Mouse (Mus musculus) neutrophil, adult 59 days (primary cell): Measurements from ENCODE around the gene Camk2n2. TPM values are rescaled to one million over a fixed set of nuclear protein-coding genes. Genes with fewer than 3 reads are reported as not detected.

Source experiments
- total RNA-seq, 2 experiments: library from RNA; stranded (reverse); gene quantifications; 1 replicate in 1 of 2; 2 replicates in 1 of 2; pipeline ENCODE4 v1.2.4; 2023

The Camk2n2 gene
- under 1 TPM; 0.64 to 0.68 TPM for total RNA-seq

DNA sequence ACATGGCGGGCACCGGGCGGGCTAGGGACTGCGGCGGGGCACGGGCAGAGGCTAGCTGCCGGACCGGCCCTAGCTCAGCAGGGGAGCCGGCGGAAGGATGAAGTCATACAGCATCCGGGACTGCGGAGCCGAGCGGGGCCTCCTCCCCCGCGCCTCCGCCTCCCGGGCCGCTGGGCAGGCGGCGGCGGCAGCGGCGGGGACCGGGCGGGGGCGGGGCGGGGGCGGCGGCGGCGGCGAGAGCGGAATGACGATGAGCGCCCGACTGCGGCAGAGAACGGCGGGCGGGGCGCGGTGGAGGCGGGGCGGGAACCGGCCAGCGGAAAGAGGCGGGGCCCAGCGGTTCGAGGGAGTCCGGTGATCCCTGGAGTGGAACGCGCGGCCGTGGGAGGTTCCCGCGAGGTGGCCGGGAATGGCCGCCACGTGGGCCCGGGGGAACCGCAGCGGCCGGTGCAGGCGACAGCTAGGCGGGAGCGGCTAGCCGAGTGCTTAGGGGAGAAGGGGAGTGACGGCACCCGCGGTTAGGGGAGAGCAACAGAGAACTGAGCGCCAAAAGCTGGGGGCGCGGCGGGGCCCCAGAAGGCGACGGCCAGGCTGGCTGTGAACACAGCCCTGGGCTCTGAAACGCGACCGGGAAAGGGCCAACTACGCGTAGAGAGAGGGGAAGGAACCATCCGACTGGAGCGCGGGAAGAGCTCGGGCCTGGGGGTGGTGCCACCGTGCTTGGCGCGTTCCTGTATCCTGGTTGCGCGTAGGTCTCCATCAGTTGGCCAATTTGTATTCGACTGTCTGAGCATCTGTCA is at the start of gene Camk2n2:
Gene Camk2n2, minus strand, starts transcription at position 97 of the 800 bp plus-strand sequence.

DNA sequence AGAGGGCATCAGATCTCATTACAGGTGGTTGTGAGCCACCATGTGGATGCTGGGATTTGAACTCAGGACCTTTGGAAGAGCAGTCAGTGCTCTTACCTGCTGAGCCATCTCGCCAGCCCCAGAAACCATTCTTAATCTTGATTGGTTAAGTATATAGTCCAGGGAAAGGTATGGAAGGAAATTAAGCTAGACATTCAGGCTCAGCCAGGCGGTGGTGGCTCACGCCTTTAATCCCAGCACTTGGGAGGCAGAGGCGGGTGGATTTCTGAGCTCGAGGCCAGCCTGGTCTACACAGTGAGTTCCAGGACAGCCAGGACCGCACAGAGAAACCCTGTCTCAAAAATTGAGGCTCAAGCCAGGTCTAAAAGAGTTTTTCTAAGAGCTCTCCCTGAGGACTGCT is 46.9 kb upstream of the Camk2n2 start, which contains the start of gene Eif4g1:
Gene Eif4g1, plus strand, starts transcription at position 301 of the 400 bp plus-strand sequence.

DNA sequence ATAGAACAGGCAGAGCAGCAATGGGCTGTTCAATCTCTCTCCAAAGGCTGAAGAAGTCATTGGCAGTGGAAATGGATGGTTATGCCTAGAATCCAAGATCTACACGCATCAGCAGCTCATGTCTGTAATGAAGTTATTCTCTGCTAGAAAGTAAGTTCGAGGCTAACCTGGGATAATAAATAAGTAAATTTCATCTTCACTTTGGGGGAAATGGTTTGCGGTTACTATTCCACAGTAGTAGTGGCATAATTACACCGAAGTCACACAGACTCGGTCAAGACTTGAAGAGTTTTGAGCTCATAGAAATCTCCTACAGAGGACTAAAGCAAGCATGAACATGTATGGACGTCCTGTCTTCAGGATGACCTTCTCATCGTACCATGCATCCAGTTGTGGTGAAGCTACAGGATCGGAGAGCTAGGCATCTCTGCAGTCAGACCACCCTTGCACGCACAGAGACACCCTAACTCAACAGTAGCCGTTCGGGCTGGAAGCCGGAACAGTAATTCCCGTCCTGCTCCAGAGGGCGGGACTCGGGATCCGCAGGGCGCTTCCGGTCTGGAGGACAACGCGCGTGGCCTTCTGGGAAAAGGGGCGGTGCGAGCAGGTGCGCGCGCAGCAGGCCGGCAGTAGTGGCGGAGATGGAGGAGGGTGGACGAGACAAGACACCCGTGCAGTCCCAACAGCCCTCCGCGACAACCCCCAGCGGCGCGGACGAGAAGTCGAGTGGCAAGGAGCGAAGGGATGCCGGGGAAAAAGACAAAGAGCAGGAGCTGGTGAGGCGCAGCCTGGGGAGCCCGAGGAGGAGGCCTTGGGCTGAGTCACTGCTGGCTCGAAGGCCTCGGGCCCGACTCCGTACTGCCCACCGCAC is 30.2 kb upstream of the Camk2n2 start, which contains the start of gene Psmd2:
Gene Psmd2, plus strand, starts transcription at position 577 of the 871 bp plus-strand sequence.

DNA sequence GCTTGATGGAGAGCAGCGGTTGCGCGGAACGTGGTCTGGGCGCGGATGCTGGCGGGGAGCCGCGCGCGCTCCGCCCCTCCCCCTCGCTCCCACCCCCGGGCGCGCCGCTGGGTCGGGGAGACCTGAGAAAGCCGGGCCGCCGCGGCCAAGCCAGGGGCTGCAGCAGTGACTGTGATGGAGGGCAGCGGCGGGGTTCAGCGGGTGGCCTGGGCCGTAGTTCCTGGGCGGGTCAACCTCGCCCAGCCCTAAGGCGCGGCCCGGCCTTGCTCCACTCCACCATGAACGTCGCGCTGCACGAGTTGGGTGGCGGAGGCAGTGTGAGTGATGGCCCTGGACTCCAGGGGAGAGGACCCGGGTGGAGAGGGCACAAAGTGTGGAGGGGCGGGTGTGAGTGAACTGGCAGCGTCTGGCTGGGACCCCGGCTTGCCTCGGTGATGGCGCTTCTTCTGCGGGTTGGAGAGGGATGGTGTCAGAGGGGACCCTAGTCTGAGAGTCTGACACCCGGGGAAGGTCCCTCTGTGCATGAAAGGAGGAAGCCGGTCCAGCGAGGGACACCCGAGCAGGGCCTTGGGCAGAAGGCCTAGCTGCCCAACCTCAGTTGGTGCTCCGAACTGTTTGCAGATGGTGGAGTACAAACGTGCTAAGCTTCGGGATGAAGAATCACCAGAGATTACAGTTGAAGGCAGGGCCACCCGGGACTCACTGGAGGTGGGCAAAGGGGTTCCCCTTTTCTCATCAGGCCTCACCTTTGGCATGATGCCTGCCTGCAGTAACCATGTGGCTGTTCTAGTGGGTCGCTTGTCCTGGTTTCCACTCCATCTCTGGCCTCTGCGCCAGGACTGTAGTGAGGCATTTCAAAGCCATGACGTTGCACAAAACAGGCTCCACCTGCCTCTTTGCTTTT is 8.9 kb upstream of the Camk2n2 start, which contains the start of gene Ece2:
Gene Ece2, plus strand, starts transcription at position 98 of the 904 bp plus-strand sequence.

DNA sequence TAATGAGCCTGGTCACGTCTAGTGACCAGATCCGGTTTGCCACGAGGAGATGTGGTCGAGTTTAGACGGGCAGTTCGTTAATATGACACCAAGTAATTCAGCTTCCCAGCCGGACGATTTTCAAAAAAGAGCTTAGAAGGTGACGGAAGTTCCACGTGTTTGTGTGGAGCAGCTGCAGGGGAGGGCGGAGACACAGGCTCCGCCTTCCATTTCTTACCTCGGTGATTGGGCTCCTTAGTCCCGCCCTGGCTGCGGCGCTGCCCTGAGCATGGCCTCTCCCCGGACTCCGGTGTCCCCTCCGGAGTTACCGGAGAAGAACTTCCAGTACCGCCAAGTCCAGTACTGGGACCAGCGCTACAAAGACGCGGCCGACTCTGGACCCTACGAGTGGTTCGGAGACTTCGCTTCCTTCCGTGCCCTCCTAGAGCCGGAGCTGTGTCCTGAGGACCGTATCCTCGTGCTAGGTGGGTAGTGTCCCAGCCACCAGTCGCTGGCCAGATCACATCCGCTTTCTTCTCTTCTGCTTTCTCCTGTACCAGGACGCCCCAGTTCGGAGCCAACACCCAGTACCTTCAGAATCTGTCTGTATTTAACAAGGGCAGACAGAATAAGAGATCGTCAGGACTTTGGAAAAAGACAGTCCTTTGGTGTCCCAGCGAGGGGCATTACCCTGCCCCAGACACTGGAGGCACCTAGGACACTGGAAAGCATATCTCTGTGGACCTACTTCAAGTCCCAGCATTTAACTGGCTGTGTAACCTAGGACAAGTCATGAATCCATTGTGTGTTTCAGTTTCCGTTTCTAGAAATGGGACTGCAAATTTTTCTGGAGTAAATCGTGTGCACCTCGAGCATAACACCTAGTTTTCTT is 9.5 kb downstream of the Camk2n2 start, which contains the start of the genes Eef1akmt4, Gm49333 and Alg3:
Gene Eef1akmt4, plus strand, starts transcription at position 237 of the 871 bp plus-strand sequence.
Gene Gm49333, plus strand, starts transcription at position 254 of the 871 bp plus-strand sequence.
Gene Alg3, minus strand, starts transcription at position 379 of the 871 bp plus-strand sequence.

DNA sequence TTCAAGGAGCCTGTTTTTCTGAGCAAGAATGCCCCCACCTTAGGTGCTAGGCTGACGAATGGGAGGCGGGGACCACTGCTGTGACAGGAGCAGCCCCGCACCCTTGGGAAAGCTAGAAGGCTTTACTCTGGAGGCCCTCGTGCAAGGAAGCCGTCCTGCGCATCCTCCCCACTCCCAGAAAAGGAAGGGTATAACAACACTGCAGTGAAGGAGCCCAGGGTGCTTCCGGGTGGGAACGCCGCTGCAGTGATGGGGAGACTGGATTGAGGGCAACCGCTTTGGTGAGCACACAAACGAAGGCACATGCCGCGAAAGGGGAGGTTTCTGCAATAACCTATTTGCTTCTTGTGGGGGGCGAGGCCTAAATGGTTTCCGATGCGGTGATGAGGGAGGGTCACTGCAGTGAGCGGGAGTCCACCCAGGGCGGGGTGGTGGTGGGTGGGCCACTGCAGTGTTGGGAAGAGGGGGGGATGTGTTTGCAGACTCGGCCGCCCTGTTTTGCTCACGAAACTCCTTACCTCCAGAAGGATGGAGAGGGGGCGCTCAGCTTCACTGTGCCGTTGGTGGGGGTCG is 31.6 kb downstream of the Camk2n2 start, which contains the start of gene Vwa5b2:
Gene Vwa5b2, plus strand, starts transcription at position 106 of the 573 bp plus-strand sequence.

Other genes with a start within 250 kb of the Camk2n2 start
- gene Abcc5, start 194.9 kb downstream of the Camk2n2 start, total RNA-seq: 10 to 100 TPM; 77.4 to 94.6 TPM
- 10 to 100 TPM; 18.3 to 27.1 TPM for gene Eif2b5, start 122.5 kb downstream of the Camk2n2 start, total RNA-seq
- gene Dvl3, start 104.3 kb downstream of the Camk2n2 start, total RNA-seq: 10 to 100 TPM; 26.6 to 29.9 TPM
- 100 to 1,000 TPM; 193 to 201 TPM for gene Ap2m1, start 85.8 kb downstream of the Camk2n2 start, total RNA-seq
- gene Abcf3, start 72.7 kb downstream of the Camk2n2 start, total RNA-seq: 10 to 100 TPM; 41.3 to 50.8 TPM
- gene Vwa5b2, start 31.8 kb downstream of the Camk2n2 start, total RNA-seq: under 1 TPM in 1 of 2 experiments, not detected in 1; 0.22 TPM
- gene Eef1akmt4, start 9.7 kb downstream of the Camk2n2 start, total RNA-seq: 1 to 10 TPM; 2.8 to 2.9 TPM
- gene Gm49333, start 9.7 kb downstream of the Camk2n2 start, total RNA-seq: not detected
- gene Alg3, start 9.6 kb downstream of the Camk2n2 start, total RNA-seq: 1 to 10 TPM; 4.9 to 5.4 TPM
- gene Ece2, start 8.5 kb upstream of the Camk2n2 start, total RNA-seq: not detected
- 100 to 1,000 TPM in 1 of 2 experiments, 10 to 100 TPM in 1; 94.0 to 105 TPM for gene Psmd2, start 30.4 kb upstream of the Camk2n2 start, total RNA-seq
- 100 to 1,000 TPM; 159 to 168 TPM for gene Eif4g1, start 47.0 kb upstream of the Camk2n2 start, total RNA-seq
- gene Fam131a, start 72.0 kb upstream of the Camk2n2 start, total RNA-seq: 1 to 10 TPM; 1.0 to 1.2 TPM
- 1 to 10 TPM; 9.0 to 9.9 TPM for gene Polr2h, start 96.4 kb upstream of the Camk2n2 start, total RNA-seq
- 1 to 10 TPM; 1.5 to 3.5 TPM for gene Clcn2, start 96.5 kb upstream of the Camk2n2 start, total RNA-seq
- not detected for gene Chrd, start 111.8 kb upstream of the Camk2n2 start, total RNA-seq
- not detected for gene Thpo, start 113.2 kb upstream of the Camk2n2 start, total RNA-seq